Mouse (Mus musculus) MEL-GATA-1-ER (cell line): ENCODE measurements around the gene 4932414N04Rik.
A peak's percentile ranks its signal among the peaks of the same experiment; 100 is the strongest.
"Not testable (repeated sequence)": the region's sequence is repeated elsewhere in the genome, so short reads cannot be mapped to it uniquely, and the experiment has no call there.

ENCODE experiments used
- DNase-seq: peaks from one replicate; pipeline ENCODE4 v3.0.0-alpha.2; 2012; ENCODE audit warnings: low read depth; ENCODE audit errors: extremely low read depth

Gene 4932414N04Rik

DNA sequence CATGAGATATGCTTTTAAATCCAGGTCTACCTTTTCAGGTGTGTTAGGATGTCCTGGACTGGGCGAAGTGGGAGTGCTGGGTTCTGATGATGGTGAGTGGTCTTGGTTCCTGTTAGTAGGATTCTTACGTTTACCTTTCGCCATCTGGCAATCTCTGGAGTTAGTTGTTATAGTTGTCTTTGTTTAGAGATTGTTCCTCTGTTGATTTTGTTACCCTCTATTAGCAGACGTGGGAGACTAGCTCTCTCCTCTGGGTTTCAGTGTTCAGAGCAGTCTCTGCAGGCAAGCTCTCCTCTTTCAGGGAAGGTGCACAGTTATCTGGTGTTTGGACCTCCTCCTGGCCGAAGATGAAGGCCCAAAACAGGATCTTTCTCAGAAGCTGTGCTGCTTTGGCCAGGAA, at the start of gene 4932414N04Rik:
TSS of gene 4932414N04Rik (plus strand) at position 301 of the 400 bp plus-strand sequence.
- not testable (repeated sequence) for DNase-seq

DNA sequence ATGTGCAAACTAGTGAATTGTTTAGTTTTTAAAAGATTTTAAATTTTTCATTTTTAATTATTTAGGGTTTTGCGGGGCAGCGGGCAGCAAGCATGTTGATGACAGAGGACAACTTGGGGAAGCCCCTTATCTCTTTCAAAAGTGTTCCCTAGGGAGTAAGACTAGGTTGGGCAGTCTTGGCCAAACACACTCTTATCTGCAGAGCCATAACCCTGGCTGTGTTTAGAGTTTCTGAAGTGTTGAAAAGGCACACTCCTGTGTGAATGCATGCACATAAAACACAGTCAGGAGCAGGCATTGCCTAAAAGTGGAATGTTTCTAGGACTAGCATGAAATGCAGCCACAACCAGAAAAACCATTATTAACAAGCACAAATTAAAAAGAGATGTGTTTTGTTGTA, 75.9 kb downstream of the 4932414N04Rik start:
- no peak for DNase-seq

DNA sequence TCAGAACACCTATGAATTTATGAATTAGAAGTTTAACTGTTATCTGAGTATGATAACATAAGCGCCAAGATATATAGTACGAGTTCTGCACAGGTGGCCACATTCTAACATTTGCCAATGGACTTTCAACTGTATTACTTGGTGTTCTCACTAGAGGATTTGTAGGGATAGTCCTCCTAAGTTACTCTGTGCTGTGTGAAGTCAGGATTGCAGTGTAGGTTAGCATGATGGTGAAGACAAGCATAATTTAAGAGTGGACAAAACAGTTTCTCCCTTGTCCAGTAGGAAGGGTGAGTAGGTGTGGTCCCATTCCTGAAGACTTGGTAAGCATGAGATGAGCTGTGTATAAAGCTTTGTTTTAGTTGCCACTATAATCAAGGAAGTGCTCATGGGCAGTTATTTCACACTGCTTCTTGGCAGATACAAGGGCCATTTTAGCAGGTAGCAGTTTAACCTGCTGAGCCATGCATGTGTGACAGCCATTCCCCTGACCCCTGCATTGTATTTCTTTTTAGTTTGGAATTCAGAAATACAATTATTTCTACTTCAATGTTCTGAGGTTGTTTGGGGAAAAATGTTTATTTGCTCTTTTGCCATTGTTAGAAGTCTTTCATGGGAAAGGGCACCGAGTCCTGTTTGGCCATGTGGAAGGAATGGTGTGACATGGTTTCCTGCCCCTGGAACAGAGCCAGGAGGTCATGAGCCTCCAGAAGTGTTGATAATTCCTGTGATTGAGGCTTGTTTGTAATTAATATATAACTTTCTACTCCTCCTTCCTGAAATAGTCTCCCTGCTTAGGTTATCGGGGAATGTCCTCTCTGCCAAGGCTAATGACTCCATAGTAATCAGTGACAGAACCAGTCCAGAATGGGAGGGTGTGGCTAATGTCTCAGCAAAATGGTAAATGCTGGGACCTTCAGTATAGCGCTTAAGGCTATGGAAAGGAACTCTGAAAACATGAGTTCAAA, 83.8 kb downstream of the 4932414N04Rik start:
- DNase-seq: no peak

DNA sequence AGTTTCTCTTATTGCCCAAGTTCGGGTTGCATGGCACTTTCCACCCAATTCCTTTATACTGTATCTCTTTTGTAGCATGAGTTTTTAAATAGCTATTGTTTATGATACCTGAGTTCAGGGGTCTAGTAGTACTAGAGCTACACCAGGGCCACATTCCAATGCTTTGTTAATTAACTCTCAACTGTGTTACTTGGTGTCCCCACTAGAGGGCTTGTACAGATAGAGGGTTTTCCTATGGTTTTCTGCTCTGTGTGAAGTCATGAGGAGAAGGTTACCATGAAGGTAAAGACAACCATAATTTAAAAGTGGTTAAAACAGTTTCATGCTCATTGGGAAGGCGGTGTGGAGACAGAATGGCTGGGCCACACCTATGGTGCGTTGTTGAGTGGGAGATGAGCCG, 88.3 kb downstream of the 4932414N04Rik start:
- DNase-seq: peak; percentile 4

DNA sequence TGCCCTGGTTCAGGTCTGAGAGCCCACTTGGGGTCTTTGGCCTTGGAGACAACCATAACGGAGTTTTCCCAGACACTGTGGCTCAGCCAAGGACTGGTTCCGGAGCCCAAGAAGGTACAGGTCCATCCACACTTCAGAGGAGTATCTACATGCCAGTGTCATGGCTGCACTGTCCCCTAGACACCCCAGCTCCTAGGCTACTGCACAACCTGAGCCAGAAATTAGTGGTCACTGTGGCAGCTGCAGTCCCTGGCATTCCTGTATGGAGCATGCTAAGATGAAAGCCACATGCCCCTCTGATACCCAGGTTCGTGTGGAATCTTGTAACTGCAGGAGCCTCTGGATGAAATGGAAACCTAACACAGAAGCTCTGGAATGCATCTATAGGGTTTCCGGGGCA, 99.9 kb downstream of the 4932414N04Rik start:
- no peak for DNase-seq

- DNase-seq: no peak
Observed at GRCm38 (mm10) chr2:68756793-68757192, 100.5 kb downstream of the 4932414N04Rik start.

DNA sequence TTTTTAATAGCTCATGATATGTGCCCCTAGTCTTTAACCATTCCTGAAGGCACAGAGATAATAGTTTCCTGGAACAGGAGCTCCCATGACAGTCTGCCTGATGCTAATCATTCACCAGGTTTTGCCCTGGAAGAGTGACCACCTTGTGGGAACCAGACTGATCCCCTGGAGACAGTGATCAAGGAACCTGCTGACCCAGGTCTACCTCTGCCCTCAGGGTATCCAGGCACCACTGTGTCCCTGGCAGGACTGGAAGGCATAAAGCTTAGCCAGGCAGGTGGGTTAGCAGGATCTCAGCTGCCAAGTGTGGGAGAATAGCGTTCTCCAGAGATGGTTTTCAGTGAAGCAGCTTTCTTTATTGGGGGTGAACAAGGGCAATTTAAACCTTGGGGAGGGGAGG, 109.1 kb downstream of the 4932414N04Rik start:
- no peak for DNase-seq

DNA sequence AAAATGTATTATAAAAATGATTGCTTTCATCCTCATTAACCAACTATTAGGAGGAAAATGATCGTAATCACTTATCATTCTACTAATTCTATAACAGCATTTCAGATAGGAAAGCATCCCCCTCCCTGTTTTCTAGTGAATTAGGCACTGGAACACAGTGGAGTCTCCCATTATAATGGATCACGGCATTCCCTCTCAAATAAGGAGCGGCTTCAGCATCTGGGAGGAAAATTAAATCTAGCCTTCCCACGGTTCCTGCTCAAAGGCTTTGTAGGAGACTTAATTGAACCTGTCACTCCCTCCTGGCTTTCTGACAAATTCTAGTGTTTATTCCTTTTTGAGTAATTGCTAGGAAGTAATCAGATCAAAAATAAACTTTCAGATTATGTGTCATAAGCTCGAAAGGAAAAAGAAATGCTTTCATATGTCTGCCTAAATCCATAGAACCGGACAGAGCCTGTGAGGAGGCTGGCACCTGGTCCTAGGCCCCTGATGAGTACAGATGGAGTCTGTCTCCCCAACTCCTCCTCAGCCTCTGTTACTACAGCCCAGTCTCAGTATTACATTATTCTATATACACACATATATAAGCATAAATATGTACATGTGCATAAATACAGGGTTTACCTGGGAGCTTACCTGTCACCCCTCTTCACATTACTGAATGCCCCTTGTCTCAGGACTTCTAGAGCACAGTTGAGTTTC, 111.1 kb downstream of the 4932414N04Rik start:
- DNase-seq: no peak

- no peak for DNase-seq
Observed at GRCm38 (mm10) chr2:68782268-68783132, 126.2 kb downstream of the 4932414N04Rik start.

- not testable (repeated sequence) for DNase-seq
Observed at GRCm38 (mm10) chr2:68783664-68784063, 127.4 kb downstream of the 4932414N04Rik start.

DNA sequence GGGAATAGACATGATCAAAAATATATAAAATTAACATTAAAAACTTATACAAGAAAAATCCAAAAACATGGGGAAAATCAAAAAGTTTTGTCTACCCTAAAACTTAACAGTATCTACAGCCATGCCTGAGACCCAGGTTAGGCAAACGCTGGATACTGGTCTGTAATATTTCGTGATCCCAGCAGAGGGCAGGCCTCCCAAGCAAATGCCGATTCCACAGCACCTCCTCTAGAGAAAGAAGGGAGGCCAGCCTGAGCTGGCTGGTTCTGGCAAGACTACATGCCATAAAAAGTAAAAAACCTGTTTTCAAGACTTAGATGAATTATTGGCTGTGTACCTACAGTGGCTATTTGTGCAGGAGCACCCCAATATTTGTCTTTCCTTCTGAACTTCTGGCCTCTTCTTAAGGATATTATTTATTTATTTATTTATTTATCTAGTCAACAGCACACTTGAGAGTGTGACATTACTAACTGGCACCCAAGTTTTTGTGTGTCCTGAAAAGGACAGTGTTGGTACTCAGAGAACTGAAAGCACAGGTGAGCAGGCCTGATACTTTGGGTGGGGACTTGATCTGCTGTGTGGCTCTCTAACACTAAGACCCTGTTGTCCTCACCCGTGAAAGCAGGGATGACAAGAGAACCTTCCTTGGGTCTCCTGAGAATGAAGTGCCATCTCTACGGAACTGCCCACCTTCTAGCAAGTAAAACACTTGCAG, 128.6 kb downstream of the 4932414N04Rik start:
- DNase-seq: no peak

DNA sequence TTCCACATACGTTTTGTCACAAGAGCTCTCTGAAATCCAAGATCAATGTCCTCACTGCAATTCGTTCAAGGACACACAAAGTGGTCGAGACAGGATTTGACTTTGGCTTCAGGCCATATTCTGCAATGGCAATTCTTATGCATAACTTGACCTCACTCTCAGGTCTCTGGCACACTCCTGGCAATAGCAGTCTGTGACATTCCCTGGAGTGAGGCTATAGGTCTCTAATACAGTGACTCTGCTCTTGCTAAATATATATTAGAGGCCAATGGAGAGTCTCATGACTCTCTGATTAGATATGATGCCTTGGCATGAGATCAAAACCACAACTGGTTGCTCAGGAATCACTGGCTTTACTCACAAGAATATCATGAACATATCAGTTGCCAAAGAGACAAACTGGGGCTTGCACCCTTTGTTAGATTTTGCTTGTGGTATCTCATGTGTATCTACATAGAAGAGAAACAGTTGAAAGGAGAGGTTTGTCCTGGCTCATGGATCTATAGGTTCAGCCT, 130.9 kb downstream of the 4932414N04Rik start:
- no peak for DNase-seq

DNA sequence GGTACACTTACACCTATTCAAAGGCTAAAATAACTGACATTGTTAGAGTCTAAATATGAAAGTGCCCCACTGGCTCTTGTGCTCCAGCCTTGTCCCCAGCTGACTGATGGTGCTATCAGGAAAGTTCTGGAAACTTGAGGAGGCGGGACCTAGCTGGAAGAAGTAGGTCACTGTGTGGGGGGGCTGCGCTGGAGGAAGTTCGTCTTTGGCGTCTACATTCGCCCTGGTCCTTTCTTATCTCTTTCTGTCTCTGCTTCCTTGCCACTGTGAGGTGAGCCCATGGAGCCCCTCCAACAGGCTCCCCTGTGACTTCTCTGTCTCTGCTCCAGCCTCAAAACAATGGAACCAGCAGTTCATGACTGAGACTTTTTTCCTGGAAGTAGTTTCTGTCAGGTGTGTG, 136.0 kb downstream of the 4932414N04Rik start:
- no peak for DNase-seq

DNA sequence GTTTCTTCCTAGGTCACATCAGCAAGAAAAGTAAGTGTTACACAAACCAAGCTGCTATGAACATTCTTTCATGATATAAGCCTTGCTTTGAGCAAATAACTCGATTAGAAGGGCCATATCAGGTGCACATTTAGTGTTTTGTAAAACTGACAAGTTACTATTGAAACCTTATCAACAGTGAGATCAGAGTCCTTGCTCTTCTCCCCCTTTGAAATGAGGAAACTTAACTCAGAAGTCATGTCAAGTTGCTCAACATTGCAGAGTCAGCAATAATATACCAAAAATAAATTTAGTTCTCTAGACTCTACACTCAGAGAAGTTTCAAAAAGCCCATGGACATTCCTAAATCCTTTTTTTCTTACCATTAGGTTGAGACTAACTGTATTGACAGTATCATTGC, 137.2 kb downstream of the 4932414N04Rik start:
- DNase-seq: no peak

GRCm38 (mm10) chr2:68794181-68794580, 137.9 kb downstream of the 4932414N04Rik start:
- DNase-seq: no peak

GRCm38 (mm10) chr2:68794616-68795015, 138.3 kb downstream of the 4932414N04Rik start:
- DNase-seq: no peak

DNA sequence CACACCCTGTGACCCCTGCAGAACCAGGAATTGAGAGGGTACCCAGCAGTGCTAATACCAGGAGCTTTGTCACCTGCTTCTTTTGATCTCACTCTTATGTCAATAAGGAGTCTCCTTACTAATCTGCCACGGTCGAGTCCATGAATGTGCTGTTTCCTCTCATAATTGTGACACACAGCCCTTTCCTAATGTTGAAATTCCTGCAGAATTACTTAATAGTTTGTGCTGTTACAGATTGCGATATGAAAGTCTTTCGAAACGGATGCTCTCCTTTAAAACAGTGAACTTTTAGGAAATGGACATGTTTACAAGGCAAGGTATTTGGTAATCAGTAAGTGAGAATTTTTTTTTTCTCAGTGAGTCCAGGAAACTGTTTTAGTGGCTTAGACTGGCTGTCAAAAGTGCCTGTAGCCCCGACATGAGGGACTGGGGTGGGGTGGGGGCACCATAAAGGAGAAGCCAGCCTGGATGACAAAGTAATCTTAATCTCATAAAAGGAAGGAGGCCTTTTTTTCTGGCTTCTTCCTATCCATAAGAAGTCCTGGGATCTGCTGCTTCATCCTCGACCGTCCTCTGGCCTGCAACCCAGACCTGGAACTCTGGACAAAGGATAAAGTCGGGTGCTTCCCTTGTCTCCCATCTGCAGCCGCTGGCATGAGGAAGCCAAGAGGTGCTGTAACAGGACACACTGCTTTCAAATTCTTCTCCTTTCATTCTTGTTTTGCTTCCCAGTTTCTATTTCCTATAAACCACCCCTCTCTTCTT, 139.9 kb downstream of the 4932414N04Rik start:
- DNase-seq: no peak

DNA sequence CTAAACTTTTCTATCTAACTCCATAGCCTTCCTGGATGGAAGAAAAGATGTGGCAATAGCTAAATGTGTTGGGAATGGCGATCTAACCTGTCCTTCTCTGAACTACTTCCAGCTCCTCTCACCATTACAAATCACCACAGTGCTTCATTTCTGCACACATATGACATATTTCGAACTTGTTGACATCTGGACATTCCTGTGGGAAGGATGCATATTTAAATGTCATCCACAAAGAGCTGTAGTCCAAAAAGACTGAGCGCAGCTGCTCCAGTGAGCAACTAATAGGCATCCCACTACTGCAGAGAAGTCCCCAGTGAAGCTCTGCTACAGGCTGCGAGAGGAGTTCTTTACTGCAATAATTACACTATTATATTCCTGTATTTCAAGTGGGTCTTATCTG, 140.8 kb downstream of the 4932414N04Rik start:
- no peak for DNase-seq
